8 mouse cellular contexts compared by ENCODE assay signal in the genomic region with DNA sequence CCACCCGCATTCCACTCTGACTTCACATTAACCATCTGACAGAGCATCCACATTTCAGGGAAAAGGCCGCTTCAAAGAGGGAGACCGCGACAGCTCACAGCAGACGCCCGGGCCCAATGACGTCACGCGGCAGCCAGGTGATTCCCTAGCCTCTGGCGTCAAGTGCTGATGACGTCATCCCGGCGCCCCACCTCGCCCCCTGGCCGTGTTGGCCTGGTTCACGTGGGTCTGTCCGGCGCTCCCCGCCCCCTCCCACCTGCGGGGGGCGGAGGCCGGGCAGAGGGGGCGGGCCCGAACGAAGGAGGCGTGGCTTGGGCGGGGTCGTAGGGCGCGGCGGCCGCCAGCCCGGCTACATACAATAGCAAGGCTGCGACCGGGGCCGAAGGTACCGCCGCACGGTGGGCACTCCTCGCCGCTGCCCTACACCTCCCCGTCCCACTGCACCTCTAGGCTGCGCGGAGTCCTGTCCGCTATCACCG. TPM values are rescaled to one million over a fixed set of nuclear protein-coding genes. Genes with fewer than 3 reads are reported as not detected.
A peak's percentile ranks its signal among the peaks of the same experiment; 100 is the strongest.
DNase-seq lines count a peak whose midpoint lies in the region; ATAC-seq lines count a peak whose summit lies in the region.

A gene (plus strand): TSS at position 352 of the 479 bp plus-strand sequence.

- peak within 1 kb of the TSS; percentile 82 for H3K4me3 ChIP-seq in forebrain, embryonic 14.5 days (ENCODE audit: low read depth, low read length)
- peak within 1 kb of the TSS; percentile 91 for H3K4me3 ChIP-seq in neural tube, embryonic 15.5 days (replicated peaks)

- peak within 1 kb of the TSS; percentile 49 for H3K27ac ChIP-seq in forebrain, embryonic 14.5 days (ENCODE audit: low read depth, low read length)
- peak within 1 kb of the TSS; percentile 82 for H3K27ac ChIP-seq in neural tube, embryonic 15.5 days (replicated peaks)

- peaks cover 4% of the 10 kb centered on the region; the same call in 1 of the 2 replicates for H3K4me1 ChIP-seq in forebrain, embryonic 14.5 days (ENCODE audit: control insufficient read depth, insufficient read depth, low read length)
- peaks cover 15% of the 10 kb centered on the region for H3K4me1 ChIP-seq in neural tube, embryonic 15.5 days

- no peaks in the 10 kb centered on the region for H3K36me3 ChIP-seq in forebrain, embryonic 14.5 days (ENCODE audit: control insufficient read depth, insufficient read depth, low read length)
- H3K36me3 ChIP-seq in neural tube, embryonic 15.5 days = no peaks in the 10 kb centered on the region

- peak; percentile 96 for DNase-seq in ES-CJ7 (ENCODE audit: low read depth, low spot score)
- peak; percentile 87 for DNase-seq in forebrain, embryonic 14.5 days (ENCODE audit: low spot score)
- DNase-seq in heart, postnatal 36 days = peak; percentile 50
- peak; percentile 68 to 76 for DNase-seq in layer of hippocampus, adult 18-20 months (ENCODE audit: low spot score in 2 of 2)
- DNase-seq in lung, adult 18-20 months = peak; percentile 74 to 85
- DNase-seq in testis, postnatal 14 days (ENCODE audit: low spot score) = peak; percentile 96

- H3K27me3 ChIP-seq in forebrain, embryonic 14.5 days (replicated peaks; ENCODE audit: control insufficient read depth, insufficient read depth, low read length) = 0 out of 2 replicates have a peak, but pooled peaks cover 3% of the 10 kb centered on the region
- 0 out of 2 replicates have a peak, but pooled peaks cover 3% of the 10 kb centered on the region for H3K27me3 ChIP-seq in neural tube, embryonic 15.5 days (replicated peaks)

- peak within 1 kb of the TSS; percentile 87 for H3K9ac ChIP-seq in forebrain, embryonic 14.5 days (ENCODE audit: low read length)
- H3K9ac ChIP-seq in neural tube, embryonic 15.5 days (replicated peaks) = peak within 1 kb of the TSS; percentile 89

- WGBS in forebrain, embryonic 14.5 days = under 1% methylated on average over 41 of the region's 46 CpGs
- WGBS in neural tube, embryonic 15.5 days = 1% methylated on average over 44 of the region's 46 CpGs

- no peaks in the 10 kb centered on the region for H3K9me3 ChIP-seq in forebrain, embryonic 14.5 days (replicated peaks; ENCODE audit: control insufficient read depth, low read length)
- no peaks in the 10 kb centered on the region for H3K9me3 ChIP-seq in neural tube, embryonic 15.5 days (replicated peaks)

- peak; percentile 87 for ATAC-seq in cerebellum, adult (ENCODE audit: insufficient number of reproducible peaks, low FRiP score, low TSS enrichment)
- ATAC-seq in forebrain, embryonic 14.5 days = peak; percentile 92
- ATAC-seq in neural tube, embryonic 15.5 days (ENCODE audit: low FRiP score) = peak; percentile 93

- peak within 1 kb of the TSS; percentile 77 for H3K4me2 ChIP-seq in forebrain, embryonic 14.5 days (ENCODE audit: low read length)
- H3K4me2 ChIP-seq in neural tube, embryonic 15.5 days = peak within 1 kb of the TSS; percentile 79

- intact Hi-C loops in heart, postnatal 36 days (cut with DNase I) = no loop called here

RNA-seq across cellular contexts. Expression of the gene that starts here (rescaled TPM):
- polyA plus RNA-seq in forebrain, embryonic 14.5 days (2014; fragmentation: Nextera tagmentation; extraction: Ambion mirVana) = 131 and 140 TPM in 2 replicates
- 1 to 10 TPM in 1 of 2 experiments, under 1 TPM in 1; 0.61 to 2.0 TPM for total RNA-seq in heart, postnatal 36 days (2021)
- 100 to 1,000 TPM; 215 to 221 TPM for total RNA-seq in layer of hippocampus, adult 18-20 months (2021)
- 117 and 134 TPM in 2 replicates for polyA plus RNA-seq in neural tube, embryonic 15.5 days (2015; fragmentation: Nextera tagmentation; extraction: Ambion mirVana)

Comparison
In these comparisons a context has a peak if more than half of its experiments do, and no peak if none do; other contexts are left out.
1. Peak in every context shown above with its lines: DNase-seq, ATAC-seq, H3K4me3 ChIP-seq and H3K27ac ChIP-seq.
2. RNA of the gene that starts here (total RNA-seq): 215 to 221 TPM in layer of hippocampus, adult 18-20 months; 0.61 to 2.0 TPM in heart, postnatal 36 days; every median in the first group is over 10 times any median in the second.